Mouse (Mus musculus): ENCODE measurements around the gene Gm32687.
"Not testable (repeated sequence)": the region's sequence is repeated elsewhere in the genome, so short reads cannot be mapped to it uniquely, and the experiment has no call there.

The Gm32687 gene

DNA sequence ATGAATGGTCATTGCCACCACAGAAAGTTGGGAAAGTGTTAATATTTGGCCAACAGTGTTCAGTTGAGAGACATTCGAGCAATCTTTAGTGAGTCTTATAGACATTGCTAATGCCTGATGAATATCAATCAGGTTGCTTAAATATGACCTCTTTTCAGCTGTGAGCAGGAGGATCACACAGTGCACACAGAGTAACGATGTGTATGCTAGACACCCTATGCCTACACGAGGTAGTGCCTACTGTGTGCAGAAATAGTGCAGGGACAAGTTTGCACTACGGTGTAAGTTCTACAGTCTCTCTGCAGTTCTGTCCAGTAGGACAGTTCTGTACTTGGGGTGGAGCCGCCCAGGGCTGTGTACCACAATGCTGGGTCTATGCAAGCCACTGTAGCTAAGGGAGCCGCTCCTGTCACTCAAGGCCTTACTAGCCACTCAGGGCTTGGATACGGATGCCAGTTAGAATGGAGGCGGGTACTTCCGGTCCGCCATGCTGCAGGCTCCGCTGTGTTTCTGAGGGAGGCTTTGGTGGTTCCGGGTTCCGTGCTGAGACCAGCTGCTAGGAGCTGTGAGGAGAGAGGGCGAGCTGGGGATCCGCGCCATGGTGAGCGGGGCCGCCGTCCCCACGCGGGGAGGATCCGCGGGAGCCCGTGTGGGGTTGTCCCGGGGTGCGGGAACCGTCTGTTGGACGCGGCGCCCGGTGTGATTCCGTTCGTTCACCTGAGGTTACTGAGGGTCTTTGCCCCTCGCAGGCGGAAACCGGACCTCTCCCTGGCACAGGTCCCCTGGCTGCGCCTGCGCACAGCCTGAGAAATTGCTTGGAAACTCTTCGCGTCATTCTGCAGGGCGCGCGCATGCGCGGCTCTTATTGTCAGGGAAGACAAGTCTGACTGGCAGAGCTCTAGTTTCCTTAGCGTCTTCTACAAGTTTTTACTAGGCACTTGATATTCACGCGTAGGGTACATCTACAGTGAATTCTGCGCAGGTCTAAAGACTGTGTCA is at the start of gene Gm32687:
Gene Gm32687 (plus strand): TSS at position 526 of the 999 bp plus-strand sequence.
- not testable (repeated sequence) for DNase-seq (ENCODE audit: low spot score)

GRCm38 (mm10) chr10:81846219-81846618 is 17.5 kb upstream of the Gm32687 start:
- not testable (repeated sequence) for DNase-seq (ENCODE audit: low spot score)

DNA sequence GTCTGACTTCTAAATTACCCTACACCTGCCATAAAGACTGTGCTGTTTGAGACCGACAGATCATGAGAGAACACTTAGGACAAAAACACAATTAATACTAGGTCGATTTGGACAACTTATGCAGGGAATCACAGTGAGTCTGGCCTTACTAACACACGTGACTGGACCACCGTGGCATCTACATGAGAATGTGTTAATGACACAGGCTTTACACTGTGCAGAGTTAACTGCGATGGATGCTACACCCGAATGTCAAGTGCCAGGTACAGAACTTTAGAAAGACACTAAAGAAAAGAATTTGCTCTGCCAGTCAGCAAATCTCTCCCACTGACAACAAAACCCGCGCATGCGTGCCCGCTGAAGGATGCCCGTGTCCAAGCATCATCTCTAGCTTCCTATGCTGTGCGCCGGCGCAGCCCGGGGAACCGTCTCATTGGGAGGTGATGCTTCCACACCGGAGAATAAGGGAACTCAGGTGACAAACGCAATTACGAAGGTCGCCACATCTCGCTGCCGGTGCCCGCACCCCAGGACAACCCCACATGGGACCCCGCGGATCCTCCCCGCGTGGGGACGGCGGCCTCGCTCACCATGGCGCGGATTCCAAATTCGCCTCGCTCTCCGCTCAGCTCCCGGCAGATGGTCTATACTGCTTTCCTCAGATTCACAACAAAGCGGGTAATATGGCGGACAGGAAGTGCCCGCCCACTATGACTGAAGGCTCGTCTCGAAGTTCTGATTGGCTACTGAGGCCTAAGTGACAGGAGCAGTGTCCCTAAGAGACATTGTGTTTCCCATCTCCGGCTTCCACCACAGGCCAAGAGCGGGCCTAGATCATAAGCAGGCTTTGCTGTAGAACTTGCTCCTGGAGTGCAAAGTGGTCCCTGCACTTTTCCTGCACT is 66.4 kb downstream of the Gm32687 start, which contains the start of gene Zfp781:
Gene Zfp781 (minus strand): TSS at position 639 of the 902 bp plus-strand sequence.
- DNase-seq (ENCODE audit: low spot score): not testable (repeated sequence)

Measured in ovary, adult 18-20 months (tissue).